Mouse (Mus musculus): ENCODE measurements at regions not wholly inside any gene's neighbourhood (a gene's known extent, or its start where the extent isn't known, plus 50 kb on each side); places are given as distances from the start of the nearest gene placed in this dataset.

- 61% methylated on average over 4 of the region's 4 CpGs for WGBS
- no peak for ATAC-seq
- H3K27ac ChIP-seq (ENCODE audit: low read length), result no peak overlapping the region
- H3K9me3 ChIP-seq (replicated peaks; ENCODE audit: control insufficient read depth, low read length, poor library complexity, severe bottlenecking), result no peaks in the 10 kb centered on the region
- no peak overlapping the region for H3K4me2 ChIP-seq (ENCODE audit: low read length)
- H3K4me3 ChIP-seq (ENCODE audit: low read depth, low read length), result no peak overlapping the region
- H3K36me3 ChIP-seq (ENCODE audit: control insufficient read depth, insufficient read depth, low read length), result no peaks in the 10 kb centered on the region
- peaks cover 3% of the 10 kb centered on the region; the same call in 1 of the 2 replicates for H3K4me1 ChIP-seq (ENCODE audit: control insufficient read depth, insufficient read depth, low read length)
- H3K9ac ChIP-seq (ENCODE audit: low read depth, low read length), result no peak overlapping the region
- H3K27me3 ChIP-seq (ENCODE audit: control insufficient read depth, insufficient read depth, low read depth, low read length), result no peaks in the 10 kb centered on the region
Measured at GRCm38 (mm10) chr5:28947465-28947864, 248.3 kb upstream of the Rnf32 start.

GRCm38 (mm10) chr5:28943571-28944316, 252.0 kb upstream of the Rnf32 start:
- ATAC-seq, result peak; percentile 21; the same call in 1 of the 2 replicates
- no peaks in the 10 kb centered on the region for H3K27me3 ChIP-seq (ENCODE audit: control insufficient read depth, insufficient read depth, low read depth, low read length)
- peaks cover 7% of the 10 kb centered on the region for H3K4me1 ChIP-seq (ENCODE audit: control insufficient read depth, insufficient read depth, low read length)
- H3K36me3 ChIP-seq (ENCODE audit: control insufficient read depth, insufficient read depth, low read length), result no peaks in the 10 kb centered on the region
- H3K9ac ChIP-seq (ENCODE audit: low read depth, low read length), result no peak overlapping the region
- no peak overlapping the region for H3K27ac ChIP-seq (ENCODE audit: low read length)
- 42% methylated on average over 13 of the region's 13 CpGs for WGBS
- H3K4me2 ChIP-seq (ENCODE audit: low read length), result no peak overlapping the region
- H3K4me3 ChIP-seq (ENCODE audit: low read depth, low read length), result no peak overlapping the region
- no peaks in the 10 kb centered on the region for H3K9me3 ChIP-seq (replicated peaks; ENCODE audit: control insufficient read depth, low read length, poor library complexity, severe bottlenecking)

DNA sequence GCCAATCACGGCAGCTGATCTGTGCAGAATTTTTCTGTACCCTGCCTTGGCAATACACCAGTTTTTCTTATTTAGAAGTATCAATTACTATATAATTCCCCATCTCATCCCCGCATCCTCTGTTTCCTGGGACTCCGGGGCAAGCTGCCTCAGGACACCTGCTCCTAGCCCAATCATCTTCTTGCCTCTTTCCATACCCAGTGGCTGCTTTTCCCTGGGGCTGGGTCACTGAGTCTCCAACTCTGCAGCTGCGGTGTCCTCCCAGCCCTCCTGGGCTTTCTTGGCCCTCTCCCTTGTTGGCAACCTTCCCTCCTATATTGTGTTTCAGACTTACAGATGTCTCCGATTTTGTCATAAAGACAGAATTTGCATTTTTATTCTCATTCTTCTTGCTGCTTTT, 254.8 kb upstream of the Rnf32 start:
- Histone ChIP-seq H3K9ac (ENCODE audit: low read depth, low read length) (no peak overlapping the region), H3K27ac (ENCODE audit: low read length) (no peak overlapping the region), H3K4me3 (ENCODE audit: low read depth, low read length) (no peak overlapping the region), H3K27me3 (ENCODE audit: control insufficient read depth, insufficient read depth, low read depth, low read length) (no peaks in the 10 kb centered on the region), H3K36me3 (ENCODE audit: control insufficient read depth, insufficient read depth, low read length) (no peaks in the 10 kb centered on the region), H3K9me3 (replicated peaks; ENCODE audit: control insufficient read depth, low read length, poor library complexity, severe bottlenecking) (no peaks in the 10 kb centered on the region), H3K4me1 (ENCODE audit: control insufficient read depth, insufficient read depth, low read length) (peaks cover 7% of the 10 kb centered on the region), H3K4me2 (ENCODE audit: low read length) (no peak overlapping the region)
- WGBS, result 61% methylated on average over 5 of the region's 5 CpGs
- ATAC-seq, result no peak

DNA sequence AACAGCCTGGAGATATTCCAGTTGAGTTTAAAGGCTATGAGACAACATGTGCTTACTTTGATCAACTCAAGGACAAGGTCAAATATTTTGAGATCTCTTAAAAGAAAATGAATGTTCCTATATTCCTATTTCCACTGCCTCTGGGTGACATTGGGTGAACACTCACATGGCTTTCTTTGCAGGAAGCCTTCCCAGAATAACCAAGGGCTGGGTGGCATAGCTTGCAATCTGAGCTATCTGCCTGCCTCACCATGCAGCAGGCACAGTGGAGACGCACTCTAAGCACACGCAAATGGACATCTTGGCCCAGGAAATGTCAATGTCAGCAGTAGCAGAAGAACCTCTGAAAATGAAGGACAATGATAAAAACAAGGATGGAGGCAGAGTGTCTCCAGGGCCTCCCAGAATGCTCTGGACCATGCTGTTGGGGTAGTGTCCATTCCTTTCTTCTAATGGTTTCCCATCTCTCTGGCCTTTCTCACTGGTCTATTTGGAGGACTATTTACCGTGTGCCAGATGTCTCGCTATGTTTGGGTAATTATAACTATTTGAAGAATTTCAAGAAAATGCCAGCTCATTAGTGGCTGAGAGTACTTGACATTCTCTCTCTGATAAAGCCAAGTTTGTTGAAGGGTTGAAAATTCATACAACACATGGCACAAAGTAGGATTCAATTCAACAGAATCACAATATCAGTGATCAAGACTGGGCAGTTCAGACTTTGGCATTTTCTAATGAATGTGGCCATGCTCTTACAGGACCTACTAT, 276.3 kb upstream of the Rnf32 start:
- H3K36me3 ChIP-seq (ENCODE audit: control insufficient read depth, insufficient read depth, low read length), result no peaks in the 10 kb centered on the region
- H3K4me2 ChIP-seq (ENCODE audit: low read length), result no peak overlapping the region
- H3K9ac ChIP-seq (ENCODE audit: low read depth, low read length), result no peak overlapping the region
- ATAC-seq, result no peak
- WGBS, result 90% methylated on average over 4 of the region's 4 CpGs
- H3K27me3 ChIP-seq (ENCODE audit: control insufficient read depth, insufficient read depth, low read depth, low read length), result no peaks in the 10 kb centered on the region
- no peak overlapping the region for H3K27ac ChIP-seq (ENCODE audit: low read length)
- no peak overlapping the region for H3K4me3 ChIP-seq (ENCODE audit: low read depth, low read length)
- no peaks in the 10 kb centered on the region for H3K4me1 ChIP-seq (ENCODE audit: control insufficient read depth, insufficient read depth, low read length)
- H3K9me3 ChIP-seq (replicated peaks; ENCODE audit: control insufficient read depth, low read length, poor library complexity, severe bottlenecking), result no peaks in the 10 kb centered on the region

- Histone ChIP-seq H3K4me1 (ENCODE audit: control insufficient read depth, insufficient read depth, low read length) (no peaks in the 10 kb centered on the region), H3K9ac (ENCODE audit: low read depth, low read length) (no peak overlapping the region), H3K27ac (ENCODE audit: low read length) (no peak overlapping the region), H3K4me2 (ENCODE audit: low read length) (no peak overlapping the region), H3K9me3 (replicated peaks; ENCODE audit: control insufficient read depth, low read length, poor library complexity, severe bottlenecking) (no peaks in the 10 kb centered on the region), H3K36me3 (ENCODE audit: control insufficient read depth, insufficient read depth, low read length) (no peaks in the 10 kb centered on the region), H3K27me3 (ENCODE audit: control insufficient read depth, insufficient read depth, low read depth, low read length) (no peaks in the 10 kb centered on the region), H3K4me3 (ENCODE audit: low read depth, low read length) (no peak overlapping the region)
- WGBS, result 53% methylated on average over 4 of the region's 4 CpGs
- ATAC-seq, result no peak
Measured at GRCm38 (mm10) chr5:28904500-28904899, 291.3 kb upstream of the Rnf32 start.

DNA sequence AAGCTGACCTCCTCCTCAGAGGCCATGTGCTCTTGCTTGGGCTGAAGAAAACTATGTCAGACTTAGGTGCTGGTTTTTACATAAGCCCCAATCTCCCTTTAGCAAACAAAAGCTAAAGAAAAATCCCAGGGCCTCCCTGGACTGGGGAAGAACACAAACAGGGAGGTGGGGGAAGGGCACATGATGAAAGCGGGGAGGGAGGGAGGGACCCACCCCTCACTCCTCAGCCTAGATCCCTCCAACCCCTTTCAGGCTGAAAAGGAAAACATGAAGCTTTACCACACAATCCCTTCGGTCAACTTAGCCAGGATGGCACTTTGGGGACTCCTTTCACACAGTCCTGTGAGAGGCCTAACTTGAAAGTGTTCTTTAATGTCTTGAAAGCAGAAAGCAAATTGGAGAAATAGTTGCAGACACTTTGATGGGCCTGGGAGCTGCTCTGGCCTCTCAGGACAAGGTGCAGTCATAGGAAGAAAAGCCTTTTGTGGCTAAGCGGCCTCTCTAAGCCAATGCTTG, 291.9 kb upstream of the Rnf32 start:
- H3K4me1 ChIP-seq (ENCODE audit: control insufficient read depth, insufficient read depth, low read length), result no peaks in the 10 kb centered on the region
- no peak for ATAC-seq
- H3K27ac ChIP-seq (ENCODE audit: low read length), result no peak overlapping the region
- no peaks in the 10 kb centered on the region for H3K36me3 ChIP-seq (ENCODE audit: control insufficient read depth, insufficient read depth, low read length)
- H3K27me3 ChIP-seq (ENCODE audit: control insufficient read depth, insufficient read depth, low read depth, low read length), result no peaks in the 10 kb centered on the region
- H3K9me3 ChIP-seq (replicated peaks; ENCODE audit: control insufficient read depth, low read length, poor library complexity, severe bottlenecking), result no peaks in the 10 kb centered on the region
- WGBS, result 17% methylated on average over 3 of the region's 3 CpGs
- no peak overlapping the region for H3K4me2 ChIP-seq (ENCODE audit: low read length)
- no peak overlapping the region for H3K9ac ChIP-seq (ENCODE audit: low read depth, low read length)
- no peak overlapping the region for H3K4me3 ChIP-seq (ENCODE audit: low read depth, low read length)

DNA sequence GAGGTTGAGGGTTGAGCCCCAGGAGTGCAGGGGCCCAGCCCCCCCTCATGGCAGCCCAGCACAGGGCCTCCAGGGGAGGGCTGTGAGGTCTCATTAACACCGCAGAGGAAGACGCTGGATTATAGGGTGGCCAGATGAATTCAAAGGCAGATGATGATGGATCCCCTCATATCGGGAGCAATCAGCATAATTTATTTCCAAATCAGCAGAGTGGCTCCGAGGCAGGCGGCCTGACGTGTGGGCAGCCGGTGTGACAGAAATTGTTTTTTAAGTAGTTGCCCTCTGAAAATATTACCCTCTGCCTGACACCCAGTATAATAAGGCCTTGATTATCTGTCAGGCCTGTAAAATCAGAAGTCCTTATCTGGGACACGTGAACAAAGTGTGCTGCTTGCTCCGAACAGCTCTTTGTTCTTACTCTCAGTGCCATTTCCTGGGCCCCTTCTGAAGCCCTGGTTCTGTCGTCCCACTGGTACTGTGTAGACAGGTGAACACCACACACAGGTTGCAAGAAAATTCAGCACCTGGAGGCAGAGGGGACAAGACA, 303.0 kb upstream of the Rnf32 start:
- WGBS, result 24% methylated on average over 10 of the region's 10 CpGs

GRCm38 (mm10) chr5:28891988-28892387, 303.8 kb upstream of the Rnf32 start:
- Histone ChIP-seq H3K4me1 (ENCODE audit: control insufficient read depth, insufficient read depth, low read length) (peaks cover 4% of the 10 kb centered on the region; the same call in 1 of the 2 replicates), H3K27ac (ENCODE audit: low read length) (no peak overlapping the region), H3K4me2 (ENCODE audit: low read length) (no peak overlapping the region), H3K27me3 (ENCODE audit: control insufficient read depth, insufficient read depth, low read depth, low read length) (no peaks in the 10 kb centered on the region), H3K4me3 (ENCODE audit: low read depth, low read length) (no peak overlapping the region), H3K36me3 (ENCODE audit: control insufficient read depth, insufficient read depth, low read length) (no peaks in the 10 kb centered on the region), H3K9ac (ENCODE audit: low read depth, low read length) (no peak overlapping the region), H3K9me3 (replicated peaks; ENCODE audit: control insufficient read depth, low read length, poor library complexity, severe bottlenecking) (no peaks in the 10 kb centered on the region)
- no peak for ATAC-seq
- 69% methylated on average over 7 of the region's 7 CpGs for WGBS

More for the DNA sequence above, 303.0 kb upstream of the Rnf32 start:
- H3K9ac ChIP-seq (ENCODE audit: low read depth, low read length), result no peak overlapping the region; the same call in 1 of the 2 replicates
- H3K4me1 ChIP-seq (ENCODE audit: control insufficient read depth, insufficient read depth, low read length), result peaks cover 4% of the 10 kb centered on the region; the same call in 1 of the 2 replicates
- ATAC-seq, result peak; percentile 68
- H3K36me3 ChIP-seq (ENCODE audit: control insufficient read depth, insufficient read depth, low read length), result no peaks in the 10 kb centered on the region
- H3K4me2 ChIP-seq (ENCODE audit: low read length), result no peak overlapping the region
- H3K27ac ChIP-seq (ENCODE audit: low read length), result no peak overlapping the region
- no peak overlapping the region for H3K4me3 ChIP-seq (ENCODE audit: low read depth, low read length)
- no peaks in the 10 kb centered on the region for H3K27me3 ChIP-seq (ENCODE audit: control insufficient read depth, insufficient read depth, low read depth, low read length)
- H3K9me3 ChIP-seq (replicated peaks; ENCODE audit: control insufficient read depth, low read length, poor library complexity, severe bottlenecking), result no peaks in the 10 kb centered on the region

Measured in midbrain, embryonic 16.5 days (tissue).